Mouse (Mus musculus) midbrain, embryonic 16.5 days (tissue): ENCODE measurements around the gene Gm42791. TPM values are rescaled to one million over a fixed set of nuclear protein-coding genes. Genes with fewer than 3 reads are reported as not detected.
A peak's percentile ranks its signal among the peaks of the same experiment; 100 is the strongest.

Experiments
- ATAC-seq: fragments of 200-750 bp; cut with Nextera tagmentation; 2 replicates; pipeline ENCODE4 v1.8.0; 2017; ENCODE audit warnings: moderate TSS enrichment
- H3K27ac ChIP-seq: fragments of 300-500 bp; sonication (generic); 2 replicates; pipeline ENCODE4 v1.5.1; 2014; ENCODE audit warnings: mild to moderate bottlenecking, low read length, mixed read lengths
- H3K27me3 ChIP-seq: fragments of 300-500 bp; sonication (generic); 2 replicates; pipeline ENCODE4 v1.6.1; 2014; ENCODE audit warnings: low read depth, low read length, mixed read lengths; ENCODE audit not compliant: control insufficient read depth, insufficient read depth
- H3K36me3 ChIP-seq: fragments of 300-500 bp; sonication (generic); 2 replicates; pipeline ENCODE4 v1.6.1; 2014; ENCODE audit warnings: mild to moderate bottlenecking, low read length, moderate library complexity, mixed read lengths; ENCODE audit not compliant: control insufficient read depth, insufficient read depth
- H3K4me1 ChIP-seq: fragments of 300-500 bp; sonication (generic); 2 replicates; pipeline ENCODE4 v1.6.1; 2014; ENCODE audit warnings: mild to moderate bottlenecking, low read length, mixed read lengths; ENCODE audit not compliant: control insufficient read depth, insufficient read depth
- H3K4me2 ChIP-seq: fragments of 300-500 bp; sonication (generic); 2 replicates; pipeline ENCODE4 v1.6.1; 2014; ENCODE audit warnings: mild to moderate bottlenecking, low read length, mixed read lengths
- H3K4me3 ChIP-seq: fragments of 300-500 bp; sonication (generic); 2 replicates; pipeline ENCODE4 v1.5.1; 2014; ENCODE audit warnings: low read depth, mild to moderate bottlenecking, low read length, moderate library complexity, mixed read lengths
- H3K9ac ChIP-seq: fragments of 300-500 bp; sonication (generic); 2 replicates; pipeline ENCODE4 v1.6.1; 2014; ENCODE audit warnings: low read depth, low read length, mixed read lengths
- H3K9me3 ChIP-seq: fragments of 300-500 bp; sonication (generic); replicated peaks from 2 replicates; pipeline ENCODE4 v1.6.1; 2014; ENCODE audit warnings: mild to moderate bottlenecking, low read length, mixed read lengths; ENCODE audit not compliant: control insufficient read depth, poor library complexity, severe bottlenecking
- WGBS: fragments of 180-500 bp; shearing (Covaris S2); extraction: QIAGEN DNeasy Blood & Tissue Kit; methylation state at CpG from one replicate; pipeline ENCODE4 v1.1.7; 2014; 5-methylcytosine and 5-hydroxymethylcytosine counted together
- polyA plus RNA-seq: library from polyadenylated mRNA; unstranded; fragments of >200 nt; fragmentation: Nextera tagmentation; extraction: Ambion mirVana; gene quantifications from 2 replicates; pipeline ENCODE4 v1.2.1, GENCODE M21; 2015

Gene Gm42791
- polyA plus RNA-seq, 1 experiment from 2014 or later, result 5.7 TPM

DNA sequence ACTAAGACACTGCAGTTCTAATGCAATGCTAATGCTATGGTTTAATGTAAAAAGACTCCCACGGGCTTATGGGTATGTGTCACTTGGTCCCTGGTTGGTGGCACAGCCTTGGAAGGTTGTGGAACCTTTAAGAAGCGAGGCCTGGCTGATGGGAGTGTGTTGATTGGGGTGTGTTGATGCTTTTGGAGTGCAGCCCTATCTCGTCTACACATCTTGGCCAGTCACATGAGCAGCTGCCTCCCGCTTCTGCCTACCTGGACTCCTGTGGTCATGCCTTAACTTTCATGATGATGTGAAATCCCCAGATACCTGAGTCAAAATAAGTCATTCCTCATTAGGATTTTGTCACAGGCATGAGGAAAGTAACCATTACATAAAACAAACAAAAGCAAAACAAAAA, 88.6 kb downstream of the Gm42791 start:
- WGBS, result 91% methylated on average over 4 of the region's 4 CpGs

DNA sequence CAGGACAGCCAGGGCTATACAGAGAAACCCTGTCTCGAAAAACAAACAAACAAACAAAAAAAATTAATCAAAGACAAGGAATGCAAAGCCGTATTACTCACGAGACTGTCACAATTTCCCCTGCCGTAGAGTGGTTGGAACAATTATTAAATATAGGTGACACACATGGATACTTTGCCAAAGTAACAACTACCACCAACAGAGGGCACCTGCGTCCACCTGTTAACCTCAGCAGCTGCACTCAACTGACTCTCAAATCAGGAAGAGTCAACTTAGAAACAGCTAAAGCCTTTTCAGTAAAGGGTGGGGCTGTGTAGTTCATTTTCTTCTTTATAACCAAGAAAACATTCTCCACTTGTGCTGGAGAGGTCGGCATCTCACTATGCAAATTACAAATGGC, 90.1 kb downstream of the Gm42791 start:
- H3K9me3 ChIP-seq, result no peaks in the 10 kb centered on the region
- no peak for ATAC-seq
- no peak overlapping the region for H3K4me3 ChIP-seq
- peaks cover 11% of the 10 kb centered on the region for H3K4me1 ChIP-seq
- H3K27ac ChIP-seq, result no peak overlapping the region
- H3K9ac ChIP-seq, result no peak overlapping the region
- WGBS, result 68% methylated on average over 6 of the region's 6 CpGs
- no peaks in the 10 kb centered on the region for H3K27me3 ChIP-seq
- H3K36me3 ChIP-seq, result peaks cover 7% of the 10 kb centered on the region; the same call in 1 of the 2 replicates
- H3K4me2 ChIP-seq, result no peak overlapping the region

More for the DNA sequence above, 88.6 kb downstream of the Gm42791 start:
- Histone ChIP-seq H3K27me3 (no peaks in the 10 kb centered on the region), H3K9me3 (no peaks in the 10 kb centered on the region), H3K9ac (no peak overlapping the region), H3K4me3 (no peak overlapping the region), H3K27ac (no peak overlapping the region), H3K36me3 (peaks cover 8% of the 10 kb centered on the region; the same call in 1 of the 2 replicates), H3K4me1 (peaks cover 11% of the 10 kb centered on the region), H3K4me2 (no peak overlapping the region)
- ATAC-seq, result no peak

GRCm38 (mm10) chr5:148899361-148899760, 95.6 kb downstream of the Gm42791 start:
- no peaks in the 10 kb centered on the region for H3K9me3 ChIP-seq
- 95% methylated on average over 7 of the region's 7 CpGs for WGBS
- H3K36me3 ChIP-seq, result peaks cover 3% of the 10 kb centered on the region; the same call in 1 of the 2 replicates
- H3K9ac ChIP-seq, result no peak overlapping the region
- no peak overlapping the region for H3K27ac ChIP-seq
- no peak overlapping the region for H3K4me2 ChIP-seq
- H3K27me3 ChIP-seq, result no peaks in the 10 kb centered on the region
- 0 out of 2 replicates have a peak, but pooled peaks cover 2% of the 10 kb centered on the region for H3K4me1 ChIP-seq
- ATAC-seq, result no peak
- H3K4me3 ChIP-seq, result no peak overlapping the region

- no peaks in the 10 kb centered on the region for H3K9me3 ChIP-seq
- no peak overlapping the region for H3K4me2 ChIP-seq
- ATAC-seq, result 0 out of 2 replicates have a peak, but pooled peaks have one; percentile 36
- no peak overlapping the region for H3K9ac ChIP-seq
- H3K27me3 ChIP-seq, result no peaks in the 10 kb centered on the region
- peaks cover 10% of the 10 kb centered on the region for H3K36me3 ChIP-seq
- 60% methylated on average over 12 of the region's 12 CpGs for WGBS
- no peak overlapping the region for H3K4me3 ChIP-seq
- H3K4me1 ChIP-seq, result 0 out of 2 replicates have a peak, but pooled peaks cover 2% of the 10 kb centered on the region
- no peak overlapping the region for H3K27ac ChIP-seq
Measured at GRCm38 (mm10) chr5:148897941-148898417, 97.0 kb downstream of the Gm42791 start.

GRCm38 (mm10) chr5:148897069-148897702, 97.8 kb downstream of the Gm42791 start:
- H3K27me3 ChIP-seq, result no peaks in the 10 kb centered on the region
- no peak overlapping the region for H3K4me3 ChIP-seq
- no peak overlapping the region for H3K4me2 ChIP-seq
- no peak overlapping the region for H3K9ac ChIP-seq
- H3K4me1 ChIP-seq, result 0 out of 2 replicates have a peak, but pooled peaks cover 2% of the 10 kb centered on the region
- no peak for ATAC-seq
- no peaks in the 10 kb centered on the region for H3K9me3 ChIP-seq
- peaks cover 17% of the 10 kb centered on the region for H3K36me3 ChIP-seq
- WGBS, result 53% methylated on average over 14 of the region's 14 CpGs
- no peak overlapping the region for H3K27ac ChIP-seq

DNA sequence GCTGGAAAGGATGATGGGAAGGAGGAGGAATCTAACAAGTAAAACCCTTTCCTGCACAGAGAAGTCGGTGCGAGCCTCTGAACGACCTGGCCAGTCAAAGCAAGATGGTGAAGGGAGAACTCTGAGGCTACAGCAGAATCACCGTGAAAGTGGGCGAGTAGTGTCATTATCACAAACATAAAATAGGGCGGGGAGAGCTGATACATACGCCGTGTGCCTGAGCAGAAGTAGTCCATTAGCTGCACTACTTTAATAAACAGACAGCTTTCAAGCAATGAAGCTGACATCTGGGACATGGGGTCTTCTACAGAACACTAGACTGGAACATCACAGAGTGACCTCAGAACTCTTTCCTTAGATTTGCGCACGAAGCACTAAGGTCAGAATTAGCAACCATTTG, 98.4 kb downstream of the Gm42791 start:
- H3K27me3 ChIP-seq, result no peaks in the 10 kb centered on the region
- ATAC-seq, result no peak
- H3K9ac ChIP-seq, result no peak overlapping the region
- H3K4me1 ChIP-seq, result 0 out of 2 replicates have a peak, but pooled peaks cover 2% of the 10 kb centered on the region
- H3K4me2 ChIP-seq, result no peak overlapping the region
- H3K36me3 ChIP-seq, result peaks cover 20% of the 10 kb centered on the region
- no peak overlapping the region for H3K4me3 ChIP-seq
- no peak overlapping the region for H3K27ac ChIP-seq
- WGBS, result 85% methylated on average over 10 of the region's 10 CpGs
- H3K9me3 ChIP-seq, result no peaks in the 10 kb centered on the region

DNA sequence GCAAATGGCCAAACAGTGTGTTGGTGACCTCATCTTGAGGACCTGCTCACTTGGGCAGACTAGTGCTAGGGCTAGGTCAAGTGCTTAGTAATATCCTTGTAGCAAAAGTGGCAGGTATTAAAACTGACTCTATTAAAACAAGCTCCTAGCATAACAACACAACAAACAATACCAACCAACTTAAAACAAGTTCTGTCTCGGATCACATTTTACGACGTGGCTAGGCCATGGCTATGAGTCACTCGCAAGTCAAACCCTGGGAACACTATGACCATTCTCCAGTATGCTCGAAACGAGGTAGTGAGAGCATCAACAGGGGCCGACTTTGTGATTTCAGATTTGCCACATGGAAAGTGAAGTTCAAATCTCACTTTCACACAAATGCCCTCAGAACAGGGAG, 99.1 kb downstream of the Gm42791 start:
- Histone ChIP-seq H3K9ac (no peak overlapping the region), H3K4me3 (no peak overlapping the region), H3K9me3 (no peaks in the 10 kb centered on the region), H3K4me1 (0 out of 2 replicates have a peak, but pooled peaks cover 2% of the 10 kb centered on the region), H3K27ac (no peak overlapping the region), H3K4me2 (no peak overlapping the region), H3K36me3 (peaks cover 25% of the 10 kb centered on the region), H3K27me3 (no peaks in the 10 kb centered on the region)
- 92% methylated on average over 7 of the region's 7 CpGs for WGBS
- ATAC-seq, result no peak

- Histone ChIP-seq H3K36me3 (peaks cover 33% of the 10 kb centered on the region), H3K4me1 (0 out of 2 replicates have a peak, but pooled peaks cover 2% of the 10 kb centered on the region), H3K27me3 (no peaks in the 10 kb centered on the region), H3K9me3 (no peaks in the 10 kb centered on the region), H3K4me3 (no peak overlapping the region), H3K27ac (no peak overlapping the region), H3K9ac (no peak overlapping the region), H3K4me2 (no peak overlapping the region)
- 30% methylated on average over 5 of the region's 5 CpGs for WGBS
- no peak for ATAC-seq
Measured at GRCm38 (mm10) chr5:148895034-148895433, 99.9 kb downstream of the Gm42791 start.

GRCm38 (mm10) chr5:148890237-148890636, 104.7 kb downstream of the Gm42791 start:
- peaks cover 39% of the 10 kb centered on the region for H3K36me3 ChIP-seq
- no peaks in the 10 kb centered on the region for H3K9me3 ChIP-seq
- no peaks in the 10 kb centered on the region for H3K27me3 ChIP-seq
- no peak overlapping the region for H3K4me3 ChIP-seq
- no peak for ATAC-seq
- WGBS, result 97% methylated on average over 4 of the region's 4 CpGs
- no peak overlapping the region for H3K4me2 ChIP-seq
- no peak overlapping the region for H3K9ac ChIP-seq
- no peak overlapping the region for H3K27ac ChIP-seq
- H3K4me1 ChIP-seq, result no peaks in the 10 kb centered on the region
